Mouse (Mus musculus): ENCODE data around the gene Arntl. TPM values are rescaled to one million over a fixed set of nuclear protein-coding genes. Genes with fewer than 3 reads are reported as not detected.

Arntl gene
- polyA plus RNA-seq, 1 experiment from 2014 or later: 8.9 TPM

GRCm38 (mm10) chr7:113210441-113210840, 3.2 kb downstream of the Arntl start:
- H3K9ac ChIP-seq: no peak overlapping the region
- no peak for ATAC-seq (ENCODE audit: insufficient number of reproducible peaks, insufficient read depth, low FRiP score, low TSS enrichment, low read depth)
- peaks cover 17% of the 10 kb centered on the region for H3K4me1 ChIP-seq
- H3K4me2 ChIP-seq: no peak overlapping the region
- no peaks in the 10 kb centered on the region for H3K36me3 ChIP-seq
- H3K27ac ChIP-seq: no peak overlapping the region
- no peaks in the 10 kb centered on the region for H3K9me3 ChIP-seq
- 47% methylated on average over 4 of the region's 4 CpGs for WGBS
- peaks cover 52% of the 10 kb centered on the region for H3K27me3 ChIP-seq
- H3K4me3 ChIP-seq: no peak overlapping the region

GRCm38 (mm10) chr7:113214245-113215169, 7.2 kb downstream of the Arntl start:
- Histone ChIP-seq H3K27ac (no peak overlapping the region), H3K27me3 (peaks cover 24% of the 10 kb centered on the region), H3K9me3 (no peaks in the 10 kb centered on the region), H3K36me3 (no peaks in the 10 kb centered on the region), H3K4me2 (no peak overlapping the region), H3K4me3 (no peak overlapping the region), H3K9ac (no peak overlapping the region), H3K4me1 (peaks cover 7% of the 10 kb centered on the region; the same call in 1 of the 2 replicates)
- ATAC-seq (ENCODE audit: insufficient number of reproducible peaks, insufficient read depth, low FRiP score, low TSS enrichment, low read depth): no peak
- 37% methylated on average over 6 of the region's 6 CpGs for WGBS

GRCm38 (mm10) chr7:113216152-113216551, 8.9 kb downstream of the Arntl start:
- Histone ChIP-seq H3K4me1 (peaks cover 7% of the 10 kb centered on the region; the same call in 1 of the 2 replicates), H3K27ac (no peak overlapping the region), H3K9ac (no peak overlapping the region), H3K4me2 (no peak overlapping the region), H3K9me3 (no peaks in the 10 kb centered on the region), H3K27me3 (peaks cover 8% of the 10 kb centered on the region), H3K36me3 (no peaks in the 10 kb centered on the region), H3K4me3 (no peak overlapping the region)
- WGBS: 48% methylated on average over 8 of the region's 8 CpGs
- ATAC-seq (ENCODE audit: insufficient number of reproducible peaks, insufficient read depth, low FRiP score, low TSS enrichment, low read depth): no peak

- Histone ChIP-seq H3K27ac (no peak overlapping the region), H3K4me3 (no peak overlapping the region), H3K27me3 (0 out of 2 replicates have a peak, but pooled peaks cover 2% of the 10 kb centered on the region), H3K4me1 (peaks cover 6% of the 10 kb centered on the region; the same call in 1 of the 2 replicates), H3K9ac (no peak overlapping the region), H3K36me3 (no peaks in the 10 kb centered on the region), H3K4me2 (no peak overlapping the region), H3K9me3 (no peaks in the 10 kb centered on the region)
- ATAC-seq (ENCODE audit: insufficient number of reproducible peaks, insufficient read depth, low FRiP score, low TSS enrichment, low read depth): no peak
- WGBS: 63% methylated on average over 13 of the region's 13 CpGs
Observed at GRCm38 (mm10) chr7:113219416-113219815, 12.2 kb downstream of the Arntl start.

DNA sequence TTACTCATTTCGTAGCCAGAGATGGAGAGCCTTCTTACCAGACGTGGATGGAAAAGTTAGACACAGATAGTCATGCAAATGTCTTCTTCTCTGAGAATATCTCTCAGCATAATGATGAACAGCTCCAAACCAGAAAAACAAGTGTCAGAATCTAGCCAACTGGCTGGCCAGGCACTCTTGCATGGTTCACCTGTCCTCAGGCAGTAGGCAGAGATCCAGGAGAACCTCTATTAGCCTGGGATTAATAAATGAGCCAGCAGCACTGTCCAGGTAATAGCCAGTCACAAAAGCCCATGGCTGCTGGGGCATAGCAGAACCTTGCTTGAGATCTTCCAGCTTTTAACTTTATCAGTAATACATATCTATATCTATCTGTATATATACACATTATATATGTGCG, 12.6 kb downstream of the Arntl start:
- WGBS: 88% methylated on average over 3 of the region's 3 CpGs
- no peak overlapping the region for H3K4me3 ChIP-seq
- no peak overlapping the region for H3K4me2 ChIP-seq
- ATAC-seq (ENCODE audit: insufficient number of reproducible peaks, insufficient read depth, low FRiP score, low TSS enrichment, low read depth): no peak
- H3K9ac ChIP-seq: no peak overlapping the region
- H3K9me3 ChIP-seq: no peaks in the 10 kb centered on the region
- H3K27me3 ChIP-seq: 0 out of 2 replicates have a peak, but pooled peaks cover 2% of the 10 kb centered on the region
- H3K27ac ChIP-seq: no peak overlapping the region
- H3K4me1 ChIP-seq: 0 out of 2 replicates have a peak, but pooled peaks cover 1% of the 10 kb centered on the region
- H3K36me3 ChIP-seq: no peaks in the 10 kb centered on the region

DNA sequence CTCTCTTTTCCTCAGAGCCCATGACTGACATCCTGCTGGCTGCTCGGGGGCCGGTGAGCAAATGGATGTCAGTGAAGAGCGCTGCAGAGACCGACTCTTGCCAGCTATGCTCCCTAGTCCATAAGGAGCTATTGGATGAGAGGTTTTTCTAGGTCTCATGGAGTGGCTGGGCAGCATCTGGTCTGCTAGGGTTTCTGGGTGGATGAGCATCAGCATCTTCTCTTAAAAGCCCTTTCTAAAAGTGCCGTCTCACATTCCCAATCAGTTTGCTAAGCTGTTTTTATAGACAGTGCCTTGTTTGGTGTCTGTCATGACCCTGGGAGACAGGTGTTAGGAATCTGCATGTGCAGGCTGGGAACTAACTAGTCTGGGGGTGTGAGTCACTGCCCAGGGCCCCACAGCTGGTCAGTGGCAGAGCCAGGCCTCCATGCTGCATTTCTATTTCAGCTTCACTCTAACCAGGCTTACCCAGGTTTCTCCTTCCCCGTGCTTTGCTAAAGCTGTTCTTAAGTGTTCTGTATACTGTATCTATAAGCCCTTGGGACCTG, 13.5 kb downstream of the Arntl start:
- Histone ChIP-seq H3K9me3 (no peaks in the 10 kb centered on the region), H3K4me3 (no peak overlapping the region), H3K27me3 (0 out of 2 replicates have a peak, but pooled peaks cover 2% of the 10 kb centered on the region), H3K4me1 (no peaks in the 10 kb centered on the region), H3K4me2 (no peak overlapping the region), H3K27ac (no peak overlapping the region), H3K36me3 (no peaks in the 10 kb centered on the region), H3K9ac (no peak overlapping the region)
- no peak for ATAC-seq (ENCODE audit: insufficient number of reproducible peaks, insufficient read depth, low FRiP score, low TSS enrichment, low read depth)
- 82% methylated on average over 6 of the region's 6 CpGs for WGBS

GRCm38 (mm10) chr7:113222821-113223220, 15.6 kb downstream of the Arntl start:
- Histone ChIP-seq H3K4me1 (no peaks in the 10 kb centered on the region), H3K9ac (no peak overlapping the region), H3K9me3 (no peaks in the 10 kb centered on the region), H3K4me2 (no peak overlapping the region), H3K27me3 (no peaks in the 10 kb centered on the region), H3K36me3 (no peaks in the 10 kb centered on the region), H3K4me3 (no peak overlapping the region), H3K27ac (no peak overlapping the region)
- ATAC-seq (ENCODE audit: insufficient number of reproducible peaks, insufficient read depth, low FRiP score, low TSS enrichment, low read depth): no peak
- 88% methylated on average over 5 of the region's 5 CpGs for WGBS

GRCm38 (mm10) chr7:113224620-113225019, 17.4 kb downstream of the Arntl start:
- Histone ChIP-seq H3K36me3 (no peaks in the 10 kb centered on the region), H3K27me3 (no peaks in the 10 kb centered on the region), H3K9me3 (no peaks in the 10 kb centered on the region), H3K4me1 (peaks cover 7% of the 10 kb centered on the region; the same call in 1 of the 2 replicates), H3K9ac (no peak overlapping the region), H3K27ac (no peak overlapping the region), H3K4me2 (no peak overlapping the region), H3K4me3 (no peak overlapping the region)
- 78% methylated on average over 1 of the region's 1 CpGs for WGBS
- ATAC-seq (ENCODE audit: insufficient number of reproducible peaks, insufficient read depth, low FRiP score, low TSS enrichment, low read depth): no peak

GRCm38 (mm10) chr7:113228498-113228897, 21.2 kb downstream of the Arntl start:
- no peaks in the 10 kb centered on the region for H3K36me3 ChIP-seq
- H3K27me3 ChIP-seq: no peaks in the 10 kb centered on the region
- H3K4me3 ChIP-seq: no peak overlapping the region
- peaks cover 8% of the 10 kb centered on the region; the same call in 1 of the 2 replicates for H3K4me1 ChIP-seq
- no peak overlapping the region for H3K4me2 ChIP-seq
- H3K9ac ChIP-seq: no peak overlapping the region
- no peak overlapping the region for H3K27ac ChIP-seq
- no peaks in the 10 kb centered on the region for H3K9me3 ChIP-seq
- 70% methylated on average over 6 of the region's 6 CpGs for WGBS
- no peak for ATAC-seq (ENCODE audit: insufficient number of reproducible peaks, insufficient read depth, low FRiP score, low TSS enrichment, low read depth)

GRCm38 (mm10) chr7:113236135-113236534, 28.9 kb downstream of the Arntl start:
- H3K4me2 ChIP-seq: no peak overlapping the region
- H3K36me3 ChIP-seq: no peaks in the 10 kb centered on the region
- H3K27me3 ChIP-seq: no peaks in the 10 kb centered on the region
- H3K4me3 ChIP-seq: no peak overlapping the region
- no peaks in the 10 kb centered on the region for H3K9me3 ChIP-seq
- no peak overlapping the region for H3K9ac ChIP-seq
- ATAC-seq (ENCODE audit: insufficient number of reproducible peaks, insufficient read depth, low FRiP score, low TSS enrichment, low read depth): no peak
- 71% methylated on average over 8 of the region's 8 CpGs for WGBS
- no peak overlapping the region; the same call in 1 of the 2 replicates for H3K27ac ChIP-seq
- peaks cover 5% of the 10 kb centered on the region for H3K4me1 ChIP-seq

DNA sequence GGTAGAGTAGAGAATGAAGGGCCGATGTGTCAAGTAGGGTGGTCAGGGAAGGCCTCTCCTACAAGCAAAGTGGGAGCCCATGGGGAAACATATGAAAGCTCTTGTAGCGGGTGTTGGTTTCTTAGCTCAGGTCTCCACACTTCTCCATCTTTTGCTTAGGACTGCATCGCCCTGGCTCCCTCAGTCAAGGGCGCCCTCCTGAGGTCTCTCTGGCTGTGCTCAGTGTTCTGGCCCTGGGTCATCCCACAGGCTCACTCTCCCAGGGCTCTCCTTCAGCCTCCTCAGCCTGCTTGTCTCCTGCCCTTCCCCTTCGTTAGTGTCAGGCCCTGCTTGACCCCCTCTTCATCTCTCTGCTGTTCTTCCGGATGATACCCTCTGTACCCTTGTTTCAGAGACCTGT, 31.1 kb downstream of the Arntl start:
- WGBS: 80% methylated on average over 6 of the region's 6 CpGs
- no peak overlapping the region for H3K4me3 ChIP-seq
- no peaks in the 10 kb centered on the region for H3K27me3 ChIP-seq
- no peak overlapping the region for H3K4me2 ChIP-seq
- no peak for ATAC-seq (ENCODE audit: insufficient number of reproducible peaks, insufficient read depth, low FRiP score, low TSS enrichment, low read depth)
- no peaks in the 10 kb centered on the region for H3K36me3 ChIP-seq
- H3K9ac ChIP-seq: no peak overlapping the region
- no peak overlapping the region for H3K27ac ChIP-seq
- no peaks in the 10 kb centered on the region for H3K9me3 ChIP-seq
- peaks cover 18% of the 10 kb centered on the region for H3K4me1 ChIP-seq
